Mouse (Mus musculus): Measurements from ENCODE around the gene Gm10392. TPM values are rescaled to one million over a fixed set of nuclear protein-coding genes. Genes with fewer than 3 reads are reported as not detected.
A peak's percentile ranks its signal among the peaks of the same experiment; 100 is the strongest.
"Not testable (repeated sequence)": the region's sequence is repeated elsewhere in the genome, so short reads cannot be mapped to it uniquely, and the experiment has no call there.

The Gm10392 gene
- not detected for total RNA-seq (2021)
- long read RNA-seq, result 0 reads

DNA sequence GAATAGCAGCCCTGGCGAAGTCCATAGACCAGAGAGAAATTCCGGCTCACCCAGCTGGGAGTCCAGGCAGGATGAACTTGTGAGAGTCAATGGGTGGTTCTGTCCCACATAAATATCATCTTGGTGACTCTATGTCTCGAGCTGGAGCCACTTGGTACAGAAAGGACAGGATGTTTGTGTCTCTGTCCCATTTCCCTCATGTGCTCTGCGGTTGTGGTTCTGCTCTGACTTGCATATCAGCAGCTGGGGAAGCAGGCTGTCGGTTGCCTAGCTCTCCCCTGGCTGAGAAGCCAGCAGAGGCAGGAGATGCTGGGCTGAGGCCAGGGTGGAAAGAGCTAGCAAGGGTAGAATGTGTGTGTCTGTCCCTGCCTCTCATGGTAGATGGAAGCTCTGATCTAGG is at the start of gene Gm10392:
Gene Gm10392, minus strand, starts transcription at position 156 of the 400 bp plus-strand sequence.
- DNase-seq (ENCODE audit: low spot score in 2 of 2), result no peak

DNA sequence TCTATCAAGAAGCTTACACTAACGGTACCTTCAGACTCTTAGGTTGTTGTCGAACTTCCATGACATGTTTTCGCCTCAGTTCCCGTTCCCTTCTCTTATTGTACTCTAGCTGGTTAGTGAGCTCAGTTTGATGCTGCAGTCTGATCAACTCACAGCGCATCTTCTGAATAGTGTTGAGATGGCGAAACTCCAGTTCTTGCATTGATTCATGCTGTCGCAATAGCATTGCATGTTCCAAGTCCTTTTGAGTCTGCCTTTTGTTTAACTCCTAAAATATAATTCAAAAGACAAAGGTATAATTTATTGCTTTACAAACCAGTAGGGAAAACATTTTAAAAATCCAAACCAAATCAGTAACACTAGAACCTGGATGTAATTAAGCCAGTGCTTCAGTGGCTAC is 26.3 kb upstream of the Gm10392 start:
- peak in 1 of 2 experiments; percentile 32 for DNase-seq (ENCODE audit: low spot score in 2 of 2)

DNA sequence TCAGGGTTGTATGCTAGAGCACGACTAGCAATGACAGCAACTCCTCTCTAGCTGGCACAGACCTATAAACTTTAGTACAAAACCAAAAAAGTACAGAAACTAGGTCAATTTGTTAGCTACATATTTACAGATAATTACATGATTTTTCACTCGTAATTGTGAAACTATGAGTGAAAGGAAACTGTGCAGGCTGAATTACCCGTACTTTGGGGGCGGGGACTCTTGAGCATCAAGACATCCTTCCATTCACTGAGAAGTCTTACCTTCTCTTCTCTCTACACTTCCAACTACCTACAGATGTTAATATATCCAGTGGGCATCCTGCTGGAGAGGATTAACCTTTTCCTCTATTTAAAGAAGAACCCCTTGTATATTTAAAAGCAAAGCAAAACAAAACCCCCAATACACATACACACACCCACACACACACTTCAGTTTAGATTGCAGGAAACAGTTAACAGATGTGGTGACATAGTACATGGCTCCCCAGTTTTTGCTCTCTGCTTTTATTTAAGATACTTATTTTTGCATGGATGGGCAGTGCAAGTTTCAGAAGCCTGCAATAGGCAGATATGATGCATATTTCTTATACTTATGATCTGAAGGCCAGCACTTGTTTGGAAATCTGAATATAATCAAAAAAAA is 13.3 kb upstream of the Gm10392 start:
- no peak for DNase-seq (ENCODE audit: low spot score in 2 of 2)

DNA sequence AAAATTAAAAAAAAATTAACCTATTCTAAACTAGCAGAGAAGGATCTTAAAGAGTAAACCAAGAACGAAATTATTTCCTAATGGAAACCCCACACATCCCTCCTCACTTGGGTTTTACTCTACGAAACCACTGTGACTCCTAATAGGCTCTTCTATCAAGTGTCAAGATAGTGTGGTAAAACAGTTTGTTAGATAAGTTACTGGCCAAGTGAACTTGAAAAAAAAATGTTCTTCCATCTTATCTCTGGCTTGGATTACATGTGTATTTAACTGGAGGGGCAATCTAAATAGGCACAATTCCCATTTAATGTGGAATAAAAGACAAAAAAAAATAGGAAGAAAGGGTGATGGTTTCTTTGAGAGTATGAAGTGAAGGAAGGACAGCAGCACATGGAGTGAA is 11.9 kb upstream of the Gm10392 start:
- no peak for DNase-seq (ENCODE audit: low spot score in 2 of 2)

DNA sequence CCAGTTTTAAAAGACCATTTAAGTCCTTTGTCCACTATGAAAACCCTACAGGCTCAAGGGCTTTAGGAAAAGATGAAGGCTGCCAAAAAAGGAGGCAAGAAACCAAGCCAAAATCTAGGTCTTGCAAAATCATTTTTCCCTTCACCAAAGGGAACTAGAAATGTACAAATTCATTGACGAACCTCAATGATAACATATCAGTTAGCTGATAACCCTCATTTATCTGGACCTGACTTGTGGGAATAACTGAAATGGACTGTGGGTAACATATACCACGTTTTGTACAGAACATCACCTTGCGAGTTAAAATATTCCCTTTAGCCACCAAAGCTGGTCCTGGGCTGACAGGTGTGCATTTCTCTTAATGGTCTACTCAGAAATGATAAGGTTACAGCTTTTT is 10.6 kb upstream of the Gm10392 start:
- no peak for DNase-seq (ENCODE audit: low spot score in 2 of 2)

DNA sequence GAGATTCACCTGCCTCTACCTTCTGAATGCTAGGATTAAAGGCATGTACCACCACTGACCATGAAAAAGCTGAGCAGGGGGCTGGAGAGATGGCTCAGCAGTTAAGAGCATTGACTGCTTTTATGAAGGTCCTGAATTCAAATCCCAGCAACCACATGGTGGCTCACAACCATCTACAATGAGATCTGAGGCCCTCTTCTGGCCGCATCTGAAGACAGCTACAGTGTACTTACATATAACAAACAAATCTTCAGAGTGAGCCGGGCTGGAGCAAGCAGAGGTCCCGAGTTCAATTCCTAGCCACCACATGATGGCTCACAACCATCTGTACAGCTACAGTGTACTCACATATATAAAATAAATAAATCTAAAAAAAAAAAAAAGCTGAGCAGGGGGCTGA is 9.4 kb upstream of the Gm10392 start:
- DNase-seq (ENCODE audit: low spot score in 2 of 2), result not testable (repeated sequence)

DNA sequence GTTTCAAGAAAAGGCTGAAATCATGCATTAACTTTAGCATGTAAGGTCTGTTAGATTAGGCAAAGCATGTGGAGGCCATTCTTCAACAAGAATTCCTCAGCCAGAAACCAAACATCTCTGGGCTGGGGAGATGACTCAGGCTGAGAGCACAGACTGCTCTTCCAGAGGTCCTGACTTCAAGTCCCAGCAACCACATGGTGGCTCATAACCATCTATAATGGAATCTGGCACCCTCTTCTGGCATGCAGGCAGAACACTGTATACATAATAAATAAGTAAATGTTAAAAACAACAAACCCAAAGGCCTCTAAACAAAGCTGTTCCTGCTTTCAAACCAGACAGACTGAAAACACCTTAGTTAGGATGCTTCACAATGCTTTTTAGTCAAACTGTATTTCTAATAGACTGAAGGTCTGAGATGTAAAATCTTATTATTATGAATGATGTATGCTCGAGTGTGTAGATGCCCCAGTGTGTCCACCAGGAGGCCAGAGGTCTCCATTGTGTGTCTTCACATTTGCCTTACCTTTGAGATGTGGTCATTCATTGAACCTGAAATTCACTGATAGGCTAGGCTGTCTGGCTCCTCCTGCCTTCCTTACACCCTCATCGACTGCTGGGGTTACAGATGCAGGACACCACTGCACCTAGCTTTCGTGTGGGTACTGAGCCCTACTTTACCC is 6.9 kb upstream of the Gm10392 start:
- DNase-seq (ENCODE audit: low spot score in 2 of 2), result no peak

DNA sequence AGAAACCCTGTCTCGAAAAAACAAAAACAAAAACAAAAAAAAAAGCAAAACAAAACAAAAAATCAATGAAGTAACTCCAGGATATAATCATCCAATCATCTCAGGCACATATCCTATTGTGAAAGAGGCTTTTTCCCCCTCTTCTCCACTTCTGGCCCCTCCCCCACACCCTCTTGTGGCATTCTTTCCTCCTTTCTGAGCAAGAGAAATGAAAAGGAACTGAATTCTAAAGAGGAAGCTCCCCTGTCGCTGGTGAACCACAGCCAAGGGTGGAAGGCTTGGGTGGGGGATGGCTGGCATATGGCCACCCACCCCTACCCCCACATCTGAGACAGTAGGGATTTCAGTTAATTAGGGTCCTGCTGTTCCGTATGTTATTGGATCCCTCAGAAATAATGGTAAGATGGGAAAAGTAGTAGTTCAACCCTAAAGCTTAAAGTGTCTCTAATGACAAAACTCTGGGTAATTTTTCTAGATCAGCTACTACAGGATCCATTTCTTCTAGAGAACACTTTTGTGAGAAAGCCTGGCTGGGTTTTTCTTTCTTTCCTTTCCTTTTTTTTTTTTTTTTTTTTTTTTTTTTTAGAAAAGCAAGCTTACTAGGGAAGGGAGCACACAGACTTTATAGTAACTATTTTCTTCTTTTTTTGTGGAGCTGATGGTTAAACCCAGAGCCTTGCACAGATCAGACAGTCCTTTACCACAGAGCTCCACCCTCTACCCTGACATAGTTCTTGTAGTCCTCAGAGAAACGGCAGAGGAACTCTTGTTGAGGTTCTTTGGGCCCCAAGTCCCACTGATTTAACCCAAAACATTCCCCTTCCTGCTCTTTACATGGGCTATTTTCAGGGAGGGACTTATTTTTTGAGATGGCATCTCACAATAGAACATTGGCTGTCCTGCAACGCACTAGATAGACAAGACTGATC is 1.9 kb upstream of the Gm10392 start:
- no peak for DNase-seq (ENCODE audit: low spot score in 2 of 2)

DNA sequence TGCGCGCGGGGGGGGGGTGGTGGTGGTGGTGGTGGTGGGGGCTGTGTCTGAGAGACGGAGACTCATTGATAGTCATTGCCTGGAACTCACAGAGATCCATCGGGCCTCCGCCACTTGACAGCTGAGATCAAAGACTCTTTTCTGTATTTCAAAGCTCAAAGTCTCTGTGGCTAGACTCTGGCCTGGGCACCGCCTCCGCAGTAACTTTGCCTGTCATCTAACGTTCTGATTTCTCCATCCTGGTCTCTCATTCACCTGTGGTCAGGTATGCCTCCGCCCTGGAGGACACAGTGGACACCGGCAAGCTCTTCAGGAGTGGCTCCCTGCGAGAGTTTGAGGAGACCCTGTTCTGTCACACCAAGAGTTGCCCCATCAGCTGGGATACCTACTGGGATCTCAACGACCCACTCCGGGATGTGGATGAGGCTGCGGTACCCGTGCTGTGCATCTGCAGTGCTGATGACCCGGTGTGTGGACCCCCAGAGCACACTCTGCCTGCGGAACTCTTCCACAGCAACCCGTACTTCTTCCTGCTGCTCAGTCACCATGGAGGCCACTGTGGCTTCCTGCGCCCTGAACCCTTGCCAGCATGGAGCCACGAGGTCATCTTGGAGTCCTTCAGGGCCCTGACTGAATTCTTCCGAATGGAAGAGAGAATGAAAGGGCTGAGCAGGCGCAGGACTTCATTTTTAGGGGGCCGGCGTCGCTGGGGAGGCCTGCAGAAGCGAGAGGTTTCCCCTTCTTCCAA is 773 bp downstream of the Gm10392 start:
- no peak for DNase-seq (ENCODE audit: low spot score in 2 of 2)

DNA sequence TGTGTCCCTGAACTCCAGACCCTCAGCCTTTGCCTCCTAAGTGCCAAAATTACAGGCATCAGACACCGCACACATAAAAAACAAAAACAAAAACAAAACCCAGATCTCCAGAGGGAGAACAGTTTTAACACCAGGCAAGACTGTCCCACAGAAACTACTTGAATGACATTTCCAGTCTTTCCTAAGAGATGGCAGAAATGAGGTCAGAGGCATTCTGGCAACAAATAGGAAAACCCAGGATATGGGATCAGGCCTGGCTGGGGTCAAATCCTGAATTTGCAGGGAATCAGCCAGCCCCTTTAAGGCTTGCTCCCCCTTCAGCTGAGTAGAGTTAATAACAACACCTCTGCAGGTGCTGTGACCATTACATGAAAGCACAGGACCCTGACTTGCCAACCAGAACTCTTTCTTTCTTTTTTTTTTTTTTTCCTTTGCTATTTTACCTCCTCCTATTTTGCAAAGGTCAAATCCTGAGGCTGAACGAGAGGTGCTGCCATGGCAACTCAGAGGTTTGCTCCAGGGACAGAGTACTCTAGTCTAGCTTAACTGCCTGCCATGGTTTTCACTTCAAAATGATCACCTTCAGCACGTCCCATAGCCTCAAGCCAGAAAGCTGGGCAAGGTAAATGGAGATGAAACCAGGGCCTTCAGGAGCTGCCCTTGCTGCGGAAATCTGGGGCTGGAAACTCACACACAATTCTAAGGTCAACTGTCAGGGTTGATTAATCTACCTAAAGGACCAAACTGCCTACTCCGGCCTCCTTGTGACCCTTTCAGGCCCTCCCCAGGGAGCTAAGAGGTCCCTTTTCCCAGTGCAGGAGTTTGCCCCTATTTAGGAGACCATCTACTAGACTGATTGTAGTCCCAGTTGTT is 2.2 kb downstream of the Gm10392 start:
- DNase-seq (ENCODE audit: low spot score in 2 of 2), result no peak

DNA sequence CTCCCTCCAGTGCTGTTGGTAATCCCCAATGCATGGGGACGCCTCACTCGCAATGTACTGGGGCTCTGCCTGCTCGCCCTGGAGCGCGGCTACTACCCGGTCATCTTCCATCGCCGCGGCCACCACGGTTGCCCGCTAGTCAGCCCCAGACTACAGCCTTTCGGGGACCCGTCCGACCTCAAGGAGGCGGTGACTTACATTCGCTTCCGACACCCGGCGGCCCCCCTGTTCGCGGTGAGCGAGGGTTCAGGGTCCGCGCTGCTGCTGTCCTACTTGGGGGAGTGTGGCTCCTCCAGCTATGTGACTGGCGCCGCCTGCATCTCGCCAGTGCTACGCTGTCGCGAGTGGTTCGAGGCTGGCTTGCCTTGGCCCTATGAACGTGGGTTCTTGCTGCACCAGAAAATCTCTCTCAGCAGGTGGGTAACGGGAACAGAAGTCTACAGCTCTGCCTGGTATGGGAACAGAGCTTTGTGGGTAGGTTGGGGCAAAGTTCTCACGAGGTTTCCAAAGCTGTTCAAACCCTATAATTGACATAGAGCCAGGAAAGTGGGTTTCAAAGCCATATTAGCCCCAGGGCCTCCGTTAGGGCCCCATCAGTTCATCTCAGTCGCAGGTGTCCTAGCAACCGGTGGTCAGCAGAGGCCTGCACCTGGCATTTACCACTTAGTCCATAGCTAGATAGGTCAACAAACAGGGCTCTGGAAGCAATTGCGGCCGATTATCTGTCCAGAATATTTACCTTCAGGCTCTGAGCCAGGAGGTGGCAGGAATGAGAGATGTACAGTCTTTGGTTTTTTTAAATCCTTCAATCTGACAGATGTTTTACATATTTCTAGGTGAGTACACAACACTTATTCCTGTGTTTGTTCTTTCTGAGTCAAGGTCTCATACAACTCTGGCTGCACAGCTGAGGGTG is 3.1 kb downstream of the Gm10392 start, which contains the start of gene Trp53i13:
Gene Trp53i13, minus strand, starts transcription at position 344 of the 916 bp plus-strand sequence.
- DNase-seq (ENCODE audit: low spot score in 2 of 2), result no peak

DNA sequence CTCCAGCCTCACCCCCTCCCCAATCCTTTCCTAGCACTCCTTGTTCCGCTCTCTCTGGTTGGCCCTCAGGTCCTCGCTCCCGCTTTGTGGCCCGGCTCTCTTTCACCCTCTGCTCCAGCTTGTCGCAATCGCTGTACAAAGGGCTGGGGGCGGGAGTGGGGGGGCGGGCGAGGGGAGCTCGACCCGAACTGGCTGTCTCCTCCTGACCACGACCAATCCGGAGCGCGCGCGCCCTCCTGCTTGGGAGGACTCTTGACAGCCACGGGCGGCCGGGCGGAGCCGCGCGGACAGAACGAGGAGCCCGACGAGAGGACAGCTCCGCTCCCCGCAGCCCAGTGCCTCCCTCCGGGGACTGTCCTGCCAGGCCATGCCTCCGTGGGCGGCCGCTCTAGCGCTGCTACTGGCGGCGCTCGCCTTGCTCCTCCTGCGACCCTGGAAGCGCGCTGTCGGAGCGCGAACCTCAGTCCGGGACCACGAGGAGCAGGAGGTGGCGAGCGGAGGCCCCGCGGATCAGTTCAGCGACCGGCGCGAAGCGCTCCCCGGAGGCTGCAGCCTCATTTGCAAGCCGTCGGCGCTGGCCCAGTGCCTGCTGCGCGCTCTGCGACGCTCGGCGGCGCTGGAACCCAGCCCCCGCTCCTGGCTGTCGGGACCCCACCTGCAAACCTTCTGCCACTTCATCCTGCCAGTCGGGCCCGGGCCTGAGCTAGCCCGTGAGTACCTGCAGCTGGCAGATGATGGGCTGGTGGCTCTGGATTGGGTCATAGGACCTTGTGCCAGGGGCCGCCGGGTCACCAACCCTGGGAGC is 4.0 kb downstream of the Gm10392 start, which contains the start of gene Abhd15:
Gene Abhd15, plus strand, starts transcription at position 290 of the 805 bp plus-strand sequence.
- DNase-seq (ENCODE audit: low spot score in 2 of 2), result no peak

DNA sequence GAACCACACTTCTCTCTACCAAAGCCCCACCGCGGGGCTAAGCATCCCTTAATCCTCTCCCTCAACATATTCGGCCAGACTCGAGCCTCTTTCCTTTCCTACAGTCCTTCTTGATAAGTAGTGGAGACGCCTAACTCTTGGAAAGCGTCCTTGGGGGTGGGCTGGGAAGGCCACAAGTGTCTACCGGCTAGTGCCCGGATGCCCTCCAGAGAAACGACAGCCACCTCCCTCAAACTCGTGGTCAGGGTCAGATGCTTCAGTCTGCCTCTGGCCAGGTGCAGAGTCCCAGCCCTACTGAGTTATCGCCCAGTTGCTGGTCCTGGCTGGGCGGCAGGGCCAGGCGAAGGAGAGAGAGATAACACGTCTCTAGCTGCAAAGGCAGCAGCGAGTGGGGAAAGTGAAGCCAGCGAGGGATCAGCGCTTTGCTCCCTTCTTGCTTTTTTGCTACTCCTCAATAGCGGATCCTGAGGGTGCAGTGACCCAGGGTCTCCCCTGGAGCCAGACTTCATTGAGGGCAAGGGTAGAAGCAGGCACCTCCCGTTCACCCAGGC is 4.6 kb downstream of the Gm10392 start:
- DNase-seq (ENCODE audit: low spot score in 2 of 2), result no peak

DNA sequence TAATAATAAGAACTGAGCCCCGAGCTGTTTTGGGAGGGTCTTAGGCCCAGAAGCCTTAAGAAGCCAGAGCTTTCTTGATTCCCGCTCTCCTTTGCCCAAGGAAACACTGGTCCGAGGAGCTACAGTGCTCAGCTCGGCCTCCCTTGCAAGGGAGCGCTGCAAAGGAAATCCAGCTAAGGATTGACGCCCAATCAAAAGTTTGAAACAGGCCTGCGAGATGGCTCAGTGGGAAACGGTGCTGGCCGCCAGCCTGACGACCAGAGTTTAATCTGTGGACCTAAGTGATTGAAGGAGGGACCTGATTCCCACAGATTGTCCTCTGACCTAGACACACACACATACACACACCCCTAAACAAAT is 5.2 kb downstream of the Gm10392 start:
- DNase-seq (ENCODE audit: low spot score in 2 of 2), result no peak

DNA sequence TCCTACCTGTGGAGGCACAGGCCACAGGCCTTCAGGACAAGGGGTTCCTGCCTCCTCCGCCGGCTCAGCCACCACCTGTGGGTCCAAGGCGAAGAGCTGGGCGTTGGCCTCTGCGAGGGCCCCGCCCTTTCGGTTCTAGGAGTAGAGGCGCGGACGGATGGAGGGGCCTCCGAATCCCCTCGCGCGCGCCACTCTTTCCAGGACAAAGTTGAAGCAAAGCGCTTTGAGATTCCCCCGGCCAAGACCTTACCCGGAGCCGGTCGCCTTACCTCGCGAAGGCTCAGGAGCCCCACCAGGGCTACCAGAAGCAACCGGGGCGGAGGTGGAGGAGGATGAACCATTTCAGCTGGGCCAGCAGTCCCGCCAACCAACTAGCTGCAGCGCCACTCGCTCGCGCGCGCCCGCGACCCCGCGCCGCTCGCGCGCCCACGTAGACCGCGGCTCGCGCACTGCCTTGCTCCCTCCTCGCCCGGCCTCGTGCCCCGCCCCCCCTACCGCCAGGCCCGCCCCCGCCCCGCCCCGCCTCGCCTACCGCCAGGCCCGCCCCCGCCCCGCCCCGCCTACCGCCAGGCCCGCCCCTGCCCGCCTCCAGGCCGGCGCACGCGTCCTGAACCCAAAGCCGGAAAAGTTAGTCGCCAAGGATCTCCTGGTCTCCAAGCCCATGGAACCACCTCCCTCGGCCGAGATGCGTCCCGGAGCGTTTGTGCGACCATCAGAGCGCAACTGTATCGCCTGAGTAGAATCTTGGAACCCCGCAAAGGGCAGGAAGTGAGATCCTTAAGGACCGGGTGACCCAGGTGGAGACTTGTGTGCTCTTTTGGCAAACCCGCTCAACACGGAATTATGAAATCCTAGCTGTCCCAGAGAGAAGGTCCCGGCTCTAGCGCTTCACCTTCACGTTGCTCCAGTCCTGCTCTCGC is 5.8 kb downstream of the Gm10392 start:
- peak in 1 of 2 experiments; percentile 75 for DNase-seq (ENCODE audit: low spot score in 2 of 2)

DNA sequence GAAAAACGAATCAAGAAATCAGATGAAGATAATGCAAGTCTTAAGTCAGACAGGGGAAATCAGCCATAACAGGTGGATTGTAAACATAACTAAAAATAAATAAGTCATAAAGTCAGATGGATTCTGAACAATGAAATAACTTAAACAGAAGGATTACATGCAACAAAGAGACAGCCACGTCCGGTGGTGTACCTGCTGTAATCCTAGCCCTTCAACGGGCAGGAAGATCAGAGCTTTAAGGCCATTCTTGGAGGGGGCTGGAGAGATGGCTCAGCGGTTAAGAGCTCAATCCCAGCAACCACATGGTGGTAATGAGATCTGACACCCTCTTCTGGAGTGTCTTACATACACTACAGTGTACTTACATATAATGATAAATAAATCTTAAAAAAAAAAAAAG is 7.7 kb downstream of the Gm10392 start:
- no peak for DNase-seq (ENCODE audit: low spot score in 2 of 2)

Data from layer of hippocampus, adult 18-20 months (tissue).